Mouse (Mus musculus) lung, embryonic 14.5 days (tissue): ENCODE results near the gene Rpap2. TPM values are rescaled to one million over a fixed set of nuclear protein-coding genes. Genes with fewer than 3 reads are reported as not detected.

Experiments used
- ATAC-seq: fragments of 200-750 bp; cut with Nextera tagmentation; 2 replicates; pipeline ENCODE4 v1.8.0; 2017; ENCODE audit warnings: mild to moderate bottlenecking, moderate TSS enrichment, moderate library complexity; ENCODE audit not compliant: insufficient read depth
- DNase-seq: peaks from one replicate; pipeline ENCODE4 v3.0.0-alpha.2; 2015
- H3K27ac ChIP-seq: fragments of 300-500 bp; sonication (generic); 2 replicates; pipeline ENCODE4 v1.5.1; 2014; ENCODE audit warnings: low read depth, mild to moderate bottlenecking, moderate library complexity
- H3K27me3 ChIP-seq: fragments of 300-500 bp; sonication (generic); 2 replicates; pipeline ENCODE4 v1.6.1; 2014; ENCODE audit warnings: low read length, control low read depth; ENCODE audit not compliant: insufficient read depth
- H3K36me3 ChIP-seq: fragments of 300-500 bp; sonication (generic); 2 replicates; pipeline ENCODE4 v1.6.1; 2014; ENCODE audit warnings: control low read depth; ENCODE audit not compliant: insufficient read depth
- H3K4me1 ChIP-seq: fragments of 300-500 bp; sonication (generic); 2 replicates; pipeline ENCODE4 v1.6.1; 2014; ENCODE audit warnings: antibody characterized with exemption, control low read depth; ENCODE audit not compliant: insufficient read depth
- H3K4me2 ChIP-seq: fragments of 300-500 bp; sonication (generic); 2 replicates; pipeline ENCODE4 v1.6.1; 2014; ENCODE audit warnings: mild to moderate bottlenecking
- H3K4me3 ChIP-seq: fragments of 300-500 bp; sonication (generic); 2 replicates; pipeline ENCODE4 v1.5.1; 2014; ENCODE audit warnings: low read depth, low read length
- H3K9ac ChIP-seq: fragments of 300-500 bp; sonication (generic); 2 replicates; pipeline ENCODE4 v1.6.1; 2014
- H3K9me3 ChIP-seq: fragments of 300-500 bp; sonication (generic); 2 replicates; pipeline ENCODE4 v1.6.1; 2016; ENCODE audit warnings: low read depth, low read length, control low read depth
- CTCF ChIP-seq: IDR thresholded peaks from 2 replicates; pipeline ENCODE4 v1.5.1; 2016; ENCODE audit warnings: antibody characterized with exemption, low read depth
- WGBS: fragments of 180-500 bp; shearing (Covaris S2); extraction: QIAGEN DNeasy Blood & Tissue Kit; methylation state at CpG from one replicate; pipeline ENCODE4 v1.1.7; 2014; 5-methylcytosine and 5-hydroxymethylcytosine counted together
- polyA plus RNA-seq: library from polyadenylated mRNA; unstranded; fragments of >200 nt; fragmentation: Nextera tagmentation; extraction: Ambion mirVana; gene quantifications from 2 replicates; pipeline ENCODE4 v1.2.1, GENCODE M21; 2014

Rpap2 gene
- polyA plus RNA-seq, 1 experiment from 2014 or later: 17.5 TPM

- H3K4me1 ChIP-seq: no peaks in the 10 kb centered on the region
- H3K36me3 ChIP-seq: peaks cover 22% of the 10 kb centered on the region; the same call in 1 of the 2 replicates
- DNase-seq (peak; percentile 91), ATAC-seq (no peak; the same call in 1 of the 2 replicates)
- no peaks in the 10 kb centered on the region for H3K9me3 ChIP-seq
- WGBS: 3% methylated on average over 2 of the region's 2 CpGs
- H3K4me3 ChIP-seq: no peak overlapping the region
- H3K27me3 ChIP-seq: no peaks in the 10 kb centered on the region
- no peak overlapping the region for H3K27ac ChIP-seq
- H3K4me2 ChIP-seq: no peak overlapping the region
- TF ChIP-seq CTCF: peak; percentile 94
- H3K9ac ChIP-seq: no peak overlapping the region
Observed at GRCm38 (mm10) chr5:107611224-107611623, 14.1 kb downstream of the Rpap2 start.

GRCm38 (mm10) chr5:107617986-107618385, 20.8 kb downstream of the Rpap2 start:
- Histone ChIP-seq H3K27me3 (no peaks in the 10 kb centered on the region), H3K4me1 (no peaks in the 10 kb centered on the region), H3K9ac (no peak overlapping the region), H3K27ac (no peak overlapping the region), H3K4me3 (no peak overlapping the region), H3K9me3 (no peaks in the 10 kb centered on the region), H3K36me3 (peaks cover 37% of the 10 kb centered on the region; the same call in 1 of the 2 replicates), H3K4me2 (no peak overlapping the region)
- no peak for DNase-seq
- 65% methylated on average over 6 of the region's 6 CpGs for WGBS
- no peak for TF ChIP-seq CTCF
- ATAC-seq: no peak

GRCm38 (mm10) chr5:107621327-107621726, 24.2 kb downstream of the Rpap2 start:
- WGBS: 93% methylated on average over 3 of the region's 3 CpGs
- Histone ChIP-seq H3K36me3 (peaks cover 28% of the 10 kb centered on the region; the same call in 1 of the 2 replicates), H3K4me1 (no peaks in the 10 kb centered on the region)

GRCm38 (mm10) chr5:107633651-107634050, 36.5 kb downstream of the Rpap2 start:
- TF ChIP-seq CTCF: no peak
- 88% methylated on average over 4 of the region's 4 CpGs for whole genome bisulfite sequencing
- peaks cover 19% of the 10 kb centered on the region; the same call in 1 of the 2 replicates for H3K36me3 ChIP-seq

More at GRCm38 (mm10) chr5:107621327-107621726, 24.2 kb downstream of the Rpap2 start:
- ATAC-seq (no peak), DNase-seq (no peak)
- no peak overlapping the region for H3K9ac ChIP-seq
- H3K27me3 ChIP-seq: no peaks in the 10 kb centered on the region
- no peak overlapping the region for H3K27ac ChIP-seq
- no peak for TF ChIP-seq CTCF
- no peaks in the 10 kb centered on the region for H3K9me3 ChIP-seq
- H3K4me2 ChIP-seq: no peak overlapping the region
- no peak overlapping the region for H3K4me3 ChIP-seq

GRCm38 (mm10) chr5:107637106-107637505, 39.9 kb downstream of the Rpap2 start:
- H3K4me3 ChIP-seq: no peak overlapping the region
- no peak overlapping the region for H3K27ac ChIP-seq
- no peak for TF ChIP-seq CTCF
- ATAC-seq (no peak), DNase-seq (no peak)
- no peaks in the 10 kb centered on the region for H3K27me3 ChIP-seq
- 63% methylated on average over 1 of the region's 1 CpGs for WGBS
- no peak overlapping the region for H3K9ac ChIP-seq
- H3K36me3 ChIP-seq: peaks cover 8% of the 10 kb centered on the region; the same call in 1 of the 2 replicates
- H3K4me1 ChIP-seq: no peaks in the 10 kb centered on the region
- H3K4me2 ChIP-seq: no peak overlapping the region
- H3K9me3 ChIP-seq: no peaks in the 10 kb centered on the region

More at GRCm38 (mm10) chr5:107633651-107634050, 36.5 kb downstream of the Rpap2 start:
- no peaks in the 10 kb centered on the region for H3K4me1 ChIP-seq
- no peaks in the 10 kb centered on the region for H3K27me3 ChIP-seq
- DNase-seq (no peak), ATAC-seq (no peak)
- H3K27ac ChIP-seq: no peak overlapping the region
- no peak overlapping the region for H3K4me3 ChIP-seq
- no peak overlapping the region for H3K4me2 ChIP-seq
- H3K9me3 ChIP-seq: no peaks in the 10 kb centered on the region
- no peak overlapping the region for H3K9ac ChIP-seq

GRCm38 (mm10) chr5:107638366-107638765, 41.2 kb downstream of the Rpap2 start:
- Histone ChIP-seq H3K4me1 (no peaks in the 10 kb centered on the region), H3K4me2 (no peak overlapping the region), H3K9me3 (no peaks in the 10 kb centered on the region), H3K27ac (no peak overlapping the region), H3K27me3 (no peaks in the 10 kb centered on the region), H3K9ac (no peak overlapping the region), H3K4me3 (no peak overlapping the region), H3K36me3 (peaks cover 8% of the 10 kb centered on the region; the same call in 1 of the 2 replicates)
- WGBS: 71% methylated on average over 8 of the region's 8 CpGs
- no peak for DNase-seq
- no peak for TF ChIP-seq CTCF
- no peak for ATAC-seq

- no peak overlapping the region for H3K27ac ChIP-seq
- TF ChIP-seq CTCF: no peak
- no peaks in the 10 kb centered on the region for H3K9me3 ChIP-seq
- H3K9ac ChIP-seq: no peak overlapping the region
- H3K36me3 ChIP-seq: 0 out of 2 replicates have a peak, but pooled peaks cover 4% of the 10 kb centered on the region
- WGBS: 79% methylated on average over 2 of the region's 2 CpGs
- H3K4me3 ChIP-seq: no peak overlapping the region
- no peak for ATAC-seq
- H3K4me1 ChIP-seq: no peaks in the 10 kb centered on the region
- no peak overlapping the region for H3K4me2 ChIP-seq
- H3K27me3 ChIP-seq: no peaks in the 10 kb centered on the region
- DNase-seq: no peak
Observed at GRCm38 (mm10) chr5:107644595-107644994, 47.4 kb downstream of the Rpap2 start.

GRCm38 (mm10) chr5:107645935-107646334, 48.8 kb downstream of the Rpap2 start:
- 91% methylated on average over 2 of the region's 2 CpGs for WGBS
- H3K4me2 ChIP-seq: no peak overlapping the region
- no peak overlapping the region for H3K27ac ChIP-seq
- H3K9me3 ChIP-seq: no peaks in the 10 kb centered on the region
- no peak for ATAC-seq
- H3K4me1 ChIP-seq: no peaks in the 10 kb centered on the region
- no peak for DNase-seq
- H3K9ac ChIP-seq: no peak overlapping the region
- no peak for TF ChIP-seq CTCF
- H3K27me3 ChIP-seq: no peaks in the 10 kb centered on the region
- H3K4me3 ChIP-seq: no peak overlapping the region
- 0 out of 2 replicates have a peak, but pooled peaks cover 9% of the 10 kb centered on the region for H3K36me3 ChIP-seq
